Mouse (Mus musculus): ENCODE measurements around the gene Sema4d. TPM values are rescaled to one million over a fixed set of nuclear protein-coding genes. Genes with fewer than 3 reads are reported as not detected.
A peak's percentile ranks its signal among the peaks of the same experiment; 100 is the strongest.

The Sema4d gene
- polyA plus RNA-seq, 2 experiments: 6.8 to 8.5 TPM

DNA sequence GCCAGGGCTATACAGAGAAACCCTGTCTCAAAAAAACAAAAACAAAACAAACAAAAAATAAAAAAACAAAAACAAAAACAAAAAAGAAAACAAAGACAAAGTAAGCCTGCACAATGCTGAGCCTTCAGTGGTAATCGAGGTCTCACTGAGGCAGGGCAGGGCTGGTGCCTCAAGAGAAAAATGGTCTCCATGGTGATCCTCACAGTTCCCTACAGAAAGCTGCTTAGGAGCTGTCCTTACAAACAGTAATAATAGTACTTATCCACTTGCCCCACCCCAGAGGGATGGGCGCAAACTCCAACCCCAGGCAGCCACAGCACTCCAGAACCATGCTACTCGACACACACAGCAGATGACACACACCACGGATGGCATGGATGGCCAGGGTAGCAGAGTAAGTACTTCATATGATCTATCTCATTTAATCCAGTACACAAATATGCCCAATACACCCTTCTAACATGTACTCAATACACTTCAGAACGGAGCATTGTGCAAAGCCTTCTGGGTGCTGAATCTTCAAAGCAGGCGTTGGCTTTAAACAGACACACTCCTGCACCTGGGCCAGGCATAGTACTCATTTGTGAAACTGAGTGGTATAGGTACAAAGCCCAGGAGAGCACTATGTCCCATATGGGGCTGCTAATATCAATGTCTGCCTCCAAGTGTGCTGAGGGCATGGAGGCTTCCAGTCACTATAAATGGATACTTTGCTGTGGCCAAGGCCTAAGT is 34.1 kb downstream of the Sema4d start:
- H3K9me3 ChIP-seq (ENCODE audit: control insufficient read depth, low read length): no peaks in the 10 kb centered on the region
- H3K4me2 ChIP-seq (replicated peaks; ENCODE audit: low read depth, low read length, severe bottlenecking): no peak overlapping the region
- no peaks in the 10 kb centered on the region for H3K27me3 ChIP-seq (ENCODE audit: control insufficient read depth, insufficient read depth, low read length)
- no peak for TF ChIP-seq POLR2A (IDR thresholded peaks at IDR 0.05; ENCODE audit: borderline replicate concordance, extremely low read depth, insufficient read depth, insufficient read length)
- DNase-seq (ENCODE audit: low spot score) (no peak), ATAC-seq (ENCODE audit: low FRiP score, low read depth) (no peak)
- H3K9ac ChIP-seq (ENCODE audit: low read depth, low read length, severe bottlenecking): no peak overlapping the region
- H3K4me3 ChIP-seq (replicated peaks; ENCODE audit: low read length): no peak overlapping the region
- peaks cover 30% of the 10 kb centered on the region for H3K4me1 ChIP-seq (ENCODE audit: control insufficient read depth, insufficient read depth, low read length)
- H3K27ac ChIP-seq (replicated peaks; ENCODE audit: low read depth, low read length): no peak overlapping the region
- WGBS: 89% methylated on average over 6 of the region's 6 CpGs
- H3K36me3 ChIP-seq (ENCODE audit: control insufficient read depth, insufficient read depth, low read length): no peaks in the 10 kb centered on the region

GRCm38 (mm10) chr13:51758428-51758827 is 35.1 kb downstream of the Sema4d start:
- 0 out of 2 replicates have a peak, but pooled peaks have one; percentile 28 for ATAC-seq (ENCODE audit: low FRiP score, low read depth)
- no peaks in the 10 kb centered on the region for H3K27me3 ChIP-seq (ENCODE audit: control insufficient read depth, insufficient read depth, low read length)

GRCm38 (mm10) chr13:51757099-51757498 is 36.4 kb downstream of the Sema4d start:
- H3K9me3 ChIP-seq (ENCODE audit: control insufficient read depth, low read length): no peaks in the 10 kb centered on the region
- TF ChIP-seq POLR2A (IDR thresholded peaks at IDR 0.05; ENCODE audit: borderline replicate concordance, extremely low read depth, insufficient read depth, insufficient read length): no peak
- H3K27me3 ChIP-seq (ENCODE audit: control insufficient read depth, insufficient read depth, low read length): no peaks in the 10 kb centered on the region
- H3K4me3 ChIP-seq (replicated peaks; ENCODE audit: low read length): no peak overlapping the region
- H3K4me2 ChIP-seq (replicated peaks; ENCODE audit: low read depth, low read length, severe bottlenecking): no peak overlapping the region
- WGBS: 63% methylated on average over 2 of the region's 2 CpGs
- H3K4me1 ChIP-seq (ENCODE audit: control insufficient read depth, insufficient read depth, low read length): peaks cover 38% of the 10 kb centered on the region
- H3K36me3 ChIP-seq (ENCODE audit: control insufficient read depth, insufficient read depth, low read length): no peaks in the 10 kb centered on the region
- ATAC-seq (ENCODE audit: low FRiP score, low read depth) (no peak), DNase-seq (ENCODE audit: low spot score) (no peak)
- H3K9ac ChIP-seq (ENCODE audit: low read depth, low read length, severe bottlenecking): no peak overlapping the region
- no peak overlapping the region for H3K27ac ChIP-seq (replicated peaks; ENCODE audit: low read depth, low read length)

More at GRCm38 (mm10) chr13:51758428-51758827, 35.1 kb downstream of the Sema4d start:
- WGBS: 57% methylated on average over 9 of the region's 9 CpGs
- H3K4me3 ChIP-seq (replicated peaks; ENCODE audit: low read length): no peak overlapping the region
- H3K9ac ChIP-seq (ENCODE audit: low read depth, low read length, severe bottlenecking): no peak overlapping the region
- H3K4me1 ChIP-seq (ENCODE audit: control insufficient read depth, insufficient read depth, low read length): peaks cover 38% of the 10 kb centered on the region
- no peak overlapping the region for H3K4me2 ChIP-seq (replicated peaks; ENCODE audit: low read depth, low read length, severe bottlenecking)
- TF ChIP-seq POLR2A (IDR thresholded peaks at IDR 0.05; ENCODE audit: borderline replicate concordance, extremely low read depth, insufficient read depth, insufficient read length): no peak
- H3K9me3 ChIP-seq (ENCODE audit: control insufficient read depth, low read length): no peaks in the 10 kb centered on the region
- H3K36me3 ChIP-seq (ENCODE audit: control insufficient read depth, insufficient read depth, low read length): no peaks in the 10 kb centered on the region
- H3K27ac ChIP-seq (replicated peaks; ENCODE audit: low read depth, low read length): no peak overlapping the region
- no peak for DNase-seq (ENCODE audit: low spot score)

- peaks cover 38% of the 10 kb centered on the region for H3K4me1 ChIP-seq (ENCODE audit: control insufficient read depth, insufficient read depth, low read length)
- TF ChIP-seq POLR2A (IDR thresholded peaks at IDR 0.05; ENCODE audit: borderline replicate concordance, extremely low read depth, insufficient read depth, insufficient read length): no peak
- H3K36me3 ChIP-seq (ENCODE audit: control insufficient read depth, insufficient read depth, low read length): no peaks in the 10 kb centered on the region
- no peak overlapping the region for H3K9ac ChIP-seq (ENCODE audit: low read depth, low read length, severe bottlenecking)
- H3K27me3 ChIP-seq (ENCODE audit: control insufficient read depth, insufficient read depth, low read length): no peaks in the 10 kb centered on the region
- no peaks in the 10 kb centered on the region for H3K9me3 ChIP-seq (ENCODE audit: control insufficient read depth, low read length)
- WGBS: 52% methylated on average over 3 of the region's 3 CpGs
- DNase-seq (ENCODE audit: low spot score) (no peak), ATAC-seq (ENCODE audit: low FRiP score, low read depth) (no peak)
- H3K4me3 ChIP-seq (replicated peaks; ENCODE audit: low read length): no peak overlapping the region
- no peak overlapping the region for H3K4me2 ChIP-seq (replicated peaks; ENCODE audit: low read depth, low read length, severe bottlenecking)
- no peak overlapping the region for H3K27ac ChIP-seq (replicated peaks; ENCODE audit: low read depth, low read length)
These were observed 37.0 kb downstream of the Sema4d start for GRCm38 (mm10) chr13:51756563-51756962.

DNA sequence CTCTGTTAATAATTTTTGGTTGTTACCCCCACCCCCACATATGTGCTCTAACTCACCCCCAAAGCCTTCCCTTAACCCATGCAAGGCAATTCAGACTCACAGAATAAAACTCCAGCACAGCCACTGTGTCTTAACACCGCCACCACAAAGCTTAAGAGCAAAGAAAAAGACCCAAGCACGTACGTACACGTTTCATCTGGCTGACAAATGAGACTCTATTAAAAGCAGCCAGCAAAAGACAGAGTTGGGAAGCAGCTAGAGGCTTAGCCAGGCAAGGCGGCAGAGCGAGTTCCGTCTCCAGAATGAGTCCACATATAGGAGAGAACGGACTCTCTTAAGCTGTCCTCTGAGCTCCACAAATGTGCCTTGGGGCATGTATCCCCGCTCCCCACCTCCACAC is 37.5 kb downstream of the Sema4d start:
- Histone ChIP-seq H3K27me3 (ENCODE audit: control insufficient read depth, insufficient read depth, low read length) (no peaks in the 10 kb centered on the region), H3K9me3 (ENCODE audit: control insufficient read depth, low read length) (no peaks in the 10 kb centered on the region), H3K9ac (ENCODE audit: low read depth, low read length, severe bottlenecking) (no peak overlapping the region), H3K36me3 (ENCODE audit: control insufficient read depth, insufficient read depth, low read length) (no peaks in the 10 kb centered on the region), H3K27ac (replicated peaks; ENCODE audit: low read depth, low read length) (no peak overlapping the region), H3K4me3 (replicated peaks; ENCODE audit: low read length) (no peak overlapping the region), H3K4me1 (ENCODE audit: control insufficient read depth, insufficient read depth, low read length) (peaks cover 35% of the 10 kb centered on the region), H3K4me2 (replicated peaks; ENCODE audit: low read depth, low read length, severe bottlenecking) (no peak overlapping the region)
- DNase-seq (ENCODE audit: low spot score) (no peak), ATAC-seq (ENCODE audit: low FRiP score, low read depth) (no peak)
- WGBS: 58% methylated on average over 9 of the region's 9 CpGs
- TF ChIP-seq POLR2A (IDR thresholded peaks at IDR 0.05; ENCODE audit: borderline replicate concordance, extremely low read depth, insufficient read depth, insufficient read length): no peak
